Mouse (Mus musculus) activated CD4-positive, CD25-positive, alpha-beta regulatory T cell, adult 4 months (primary cell): ENCODE data around the gene Btbd3. TPM values are rescaled to one million over a fixed set of nuclear protein-coding genes. Genes with fewer than 3 reads are reported as not detected.
"Not testable (repeated sequence)": the region's sequence is repeated elsewhere in the genome, so short reads cannot be mapped to it uniquely, and the experiment has no call there.

Source experiments
- ATAC-seq: one replicate; pipeline ENCODE4 v1.8.0; 2017
- polyA plus RNA-seq, 2 experiments: library from polyadenylated mRNA; unstranded; fragments of 100-300 nt; shearing (Covaris generic); gene quantifications; one replicate each; pipeline ENCODE4 v1.2.1; 2017

The Btbd3 gene
- polyA plus RNA-seq, 2 experiments from 2014 or later = not detected

DNA sequence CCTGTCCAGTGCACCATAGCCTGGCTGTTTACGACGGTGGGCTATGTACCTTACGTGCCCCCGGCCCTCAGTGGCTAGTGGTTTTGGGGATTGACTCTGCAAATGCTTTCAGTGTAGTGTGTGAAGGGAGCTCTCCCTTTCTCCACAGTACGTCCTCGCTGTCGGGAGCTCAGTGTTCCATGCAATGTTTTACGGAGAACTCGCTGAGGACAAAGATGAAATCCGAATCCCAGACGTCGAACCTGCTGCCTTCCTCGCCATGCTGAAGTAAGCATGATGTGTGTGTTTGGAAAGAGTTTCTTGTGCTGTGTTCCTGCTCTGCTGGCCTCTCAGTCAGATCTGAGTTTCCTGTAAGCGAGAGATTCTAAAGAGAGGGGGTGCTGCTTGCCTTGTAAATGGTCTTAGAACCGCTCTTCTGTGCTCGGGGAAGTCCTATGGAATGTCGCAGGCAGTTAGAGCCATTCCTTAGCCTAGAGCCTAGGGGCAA lies 23.9 kb downstream of the Btbd3 start:
- no peak for ATAC-seq

DNA sequence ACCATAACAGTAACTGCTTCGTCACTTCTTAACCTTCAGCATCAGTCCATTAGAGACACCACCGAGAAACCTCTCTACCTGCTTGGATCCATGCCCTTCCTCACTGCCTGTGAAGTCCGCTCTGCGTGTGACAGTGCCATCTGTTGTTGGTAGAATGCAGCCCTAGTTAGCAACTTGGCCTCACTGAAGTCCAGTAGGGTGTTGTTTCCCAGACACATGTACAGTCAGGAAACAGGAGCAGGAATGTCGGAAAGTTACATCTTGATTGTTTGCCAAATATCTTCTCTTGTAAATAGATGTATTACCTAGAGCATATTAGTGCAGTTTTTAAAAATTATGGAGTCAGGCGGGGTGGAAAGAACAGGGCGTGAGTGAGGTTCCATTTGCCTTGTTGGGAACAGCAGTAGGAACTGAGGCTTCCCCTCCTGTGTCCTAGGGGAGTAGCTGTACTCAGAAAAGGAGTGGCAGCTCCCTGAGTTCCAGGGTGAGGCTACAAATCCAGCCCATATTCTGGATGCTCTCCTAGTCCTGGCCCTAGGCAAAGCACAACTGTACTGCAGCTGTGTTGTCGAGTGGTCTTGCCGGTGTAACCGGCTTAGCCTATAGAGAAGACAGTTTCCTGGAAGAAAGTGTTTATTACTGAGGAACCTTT lies 25.3 kb downstream of the Btbd3 start:
- ATAC-seq = no peak

DNA sequence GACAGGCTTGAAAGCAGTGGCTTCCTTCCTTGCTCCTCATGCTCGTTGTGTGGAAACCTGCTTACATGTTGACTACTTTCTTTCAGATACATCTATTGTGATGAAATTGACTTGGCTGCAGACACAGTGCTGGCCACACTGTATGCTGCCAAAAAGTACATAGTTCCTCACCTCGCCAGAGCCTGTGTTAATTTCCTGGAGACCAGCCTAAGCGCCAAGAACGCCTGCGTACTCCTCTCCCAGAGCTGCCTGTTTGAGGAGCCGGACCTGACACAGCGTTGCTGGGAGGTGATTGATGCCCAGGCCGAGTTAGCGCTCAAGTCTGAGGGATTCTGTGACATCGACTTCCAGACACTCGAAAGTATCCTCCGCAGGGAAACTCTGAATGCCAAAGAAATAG lies 27.0 kb downstream of the Btbd3 start:
- no peak for ATAC-seq

DNA sequence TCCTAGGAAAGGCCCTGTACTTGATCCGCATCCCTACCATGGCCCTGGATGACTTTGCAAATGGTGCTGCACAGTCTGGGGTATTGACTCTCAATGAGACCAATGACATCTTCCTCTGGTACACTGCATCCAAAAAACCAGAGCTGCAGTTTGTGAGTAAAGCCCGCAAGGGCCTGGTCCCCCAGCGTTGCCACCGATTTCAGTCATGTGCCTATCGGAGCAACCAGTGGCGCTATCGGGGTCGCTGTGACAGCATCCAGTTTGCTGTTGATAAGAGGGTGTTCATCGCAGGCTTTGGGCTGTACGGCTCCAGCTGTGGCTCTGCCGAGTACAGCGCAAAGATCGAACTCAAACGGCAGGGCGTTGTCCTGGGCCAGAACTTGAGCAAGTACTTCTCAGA lies 27.5 kb downstream of the Btbd3 start:
- ATAC-seq = no peak

DNA sequence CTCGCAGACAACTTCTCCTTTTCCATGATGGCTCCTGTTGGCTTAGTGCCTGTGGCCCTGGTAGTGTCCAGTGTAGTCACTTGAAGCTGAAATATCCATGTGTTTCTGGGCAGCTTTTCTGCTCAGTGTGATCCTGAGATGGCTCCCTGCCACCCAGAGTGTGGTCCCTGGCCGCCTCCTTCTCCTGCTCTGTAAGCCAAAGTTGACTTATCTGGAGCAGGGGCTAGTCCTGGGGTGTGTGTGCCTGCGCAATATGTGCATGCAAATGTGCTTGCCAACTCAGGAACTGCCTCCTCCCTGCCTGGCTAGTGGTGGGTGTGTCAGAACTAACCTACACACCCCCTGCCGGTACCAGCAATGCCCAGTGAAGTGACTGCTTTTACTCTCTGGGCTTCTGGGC lies 29.4 kb downstream of the Btbd3 start:
- ATAC-seq = no peak

DNA sequence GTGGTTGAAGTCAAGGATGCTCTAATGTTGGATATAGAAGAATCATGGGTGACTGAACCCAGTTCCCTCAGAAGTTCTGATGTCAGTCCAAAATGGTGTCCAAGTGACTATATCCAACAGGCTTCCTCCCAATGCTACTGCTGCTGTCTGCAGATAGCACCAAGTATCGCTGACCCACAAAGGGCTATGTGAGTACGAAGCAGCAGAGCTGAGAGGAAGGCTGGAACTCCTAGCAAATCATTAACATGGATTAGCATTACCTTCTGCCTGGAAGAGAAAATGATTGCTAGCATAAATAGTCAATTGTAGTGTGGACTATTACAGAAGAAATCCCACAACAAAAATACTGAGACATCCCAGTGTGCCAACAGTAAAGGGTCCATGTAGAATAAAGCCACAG lies 33.8 kb downstream of the Btbd3 start:
- ATAC-seq = no peak

DNA sequence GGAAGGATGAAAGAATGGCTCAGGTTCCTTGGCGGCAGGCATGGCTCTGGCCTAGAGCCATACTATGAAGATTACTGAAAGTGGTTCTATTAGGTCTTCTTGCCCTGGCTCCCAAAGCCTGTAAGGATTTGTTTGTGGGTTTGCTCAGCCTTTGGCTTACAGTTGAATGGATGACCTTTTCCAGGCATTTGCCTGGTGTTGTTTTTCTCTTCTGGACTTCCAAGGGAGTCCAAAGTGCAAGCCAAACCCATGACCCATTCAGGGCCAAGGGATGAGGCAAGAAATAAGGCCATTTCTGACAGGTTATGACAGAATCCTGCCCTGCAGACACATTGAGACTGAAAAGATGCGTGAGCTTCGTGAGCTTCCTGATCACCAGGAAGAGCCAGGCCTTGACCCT lies 37.9 kb downstream of the Btbd3 start:
- ATAC-seq = no peak

DNA sequence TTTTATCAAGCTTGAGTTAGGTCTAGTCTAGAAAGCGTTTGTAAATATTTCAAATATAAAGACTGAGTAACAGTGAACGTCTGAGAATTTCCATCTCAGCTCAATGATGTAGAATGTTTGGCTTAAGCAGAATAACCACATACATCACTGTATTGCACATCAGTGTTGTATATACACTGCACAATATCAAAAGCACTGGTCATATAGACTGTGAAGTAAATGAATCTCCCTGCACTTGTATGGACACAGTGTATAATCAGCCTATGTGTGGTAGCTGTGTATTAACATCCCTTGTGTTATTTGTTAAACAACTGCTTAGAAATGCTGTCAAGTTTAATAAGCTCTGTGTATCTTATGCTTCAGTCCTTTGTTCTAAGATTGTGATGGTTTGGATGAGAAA lies 49.9 kb downstream of the Btbd3 start:
- no peak for ATAC-seq

DNA sequence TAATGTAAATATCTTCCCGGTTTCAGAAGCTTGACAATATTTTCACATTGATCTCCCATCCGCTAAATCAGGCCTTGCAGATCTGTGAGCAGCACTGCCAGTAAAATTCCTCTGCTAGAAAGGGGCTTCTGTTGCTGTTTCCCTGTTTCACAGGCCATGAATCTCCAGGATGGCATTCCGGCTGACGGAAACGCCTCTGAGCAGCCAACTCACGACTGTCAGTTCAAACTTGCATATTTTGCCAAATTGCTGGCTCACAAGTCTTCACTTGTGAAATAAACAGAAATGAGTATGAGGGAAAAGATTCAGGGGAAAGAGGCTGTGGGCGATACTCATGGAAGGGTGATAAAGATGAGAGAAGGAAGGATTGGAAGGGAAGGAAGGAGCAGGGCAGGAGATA lies 59.3 kb downstream of the Btbd3 start:
- no peak for ATAC-seq

DNA sequence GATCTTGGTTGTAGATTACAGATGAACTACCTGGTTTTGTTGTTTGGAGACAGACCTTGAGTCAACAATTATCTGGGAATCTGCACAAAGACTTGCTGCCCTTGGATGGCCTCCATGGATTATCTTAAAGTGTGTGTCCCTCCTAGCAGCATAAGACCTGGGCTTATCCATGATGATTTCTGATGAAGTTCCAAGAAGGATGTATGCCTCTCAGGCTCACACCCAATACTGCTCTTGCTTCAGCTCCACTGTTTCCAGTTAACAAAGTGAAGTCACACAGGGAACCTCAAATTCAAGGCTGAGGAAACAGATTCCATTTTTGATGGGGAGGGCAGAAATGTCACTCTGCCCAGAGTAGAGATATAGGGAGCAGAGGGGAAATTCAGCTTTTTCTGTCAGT lies 64.0 kb downstream of the Btbd3 start:
- no peak for ATAC-seq

DNA sequence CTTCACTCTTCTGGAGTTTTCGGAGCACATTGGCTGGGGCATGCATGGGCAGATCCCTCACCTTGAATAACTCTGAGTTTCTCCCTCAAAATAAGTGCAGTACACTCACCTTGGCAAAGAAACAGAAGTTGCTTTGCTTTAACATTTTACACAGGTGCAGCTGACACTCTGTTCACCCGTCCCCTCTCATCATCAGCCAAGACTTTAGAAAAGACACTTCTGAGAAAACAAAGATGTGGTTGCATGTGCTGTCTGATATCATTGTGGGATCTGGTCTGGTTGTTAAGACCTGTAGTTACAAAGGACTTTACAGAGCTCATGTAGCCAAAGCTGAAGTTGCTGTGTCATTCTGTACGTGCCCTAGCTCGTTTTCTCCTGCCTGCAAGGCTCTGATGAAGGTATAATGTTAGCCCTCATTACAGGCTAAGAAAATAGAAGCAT lies 64.7 kb downstream of the Btbd3 start:
- ATAC-seq = no peak

DNA sequence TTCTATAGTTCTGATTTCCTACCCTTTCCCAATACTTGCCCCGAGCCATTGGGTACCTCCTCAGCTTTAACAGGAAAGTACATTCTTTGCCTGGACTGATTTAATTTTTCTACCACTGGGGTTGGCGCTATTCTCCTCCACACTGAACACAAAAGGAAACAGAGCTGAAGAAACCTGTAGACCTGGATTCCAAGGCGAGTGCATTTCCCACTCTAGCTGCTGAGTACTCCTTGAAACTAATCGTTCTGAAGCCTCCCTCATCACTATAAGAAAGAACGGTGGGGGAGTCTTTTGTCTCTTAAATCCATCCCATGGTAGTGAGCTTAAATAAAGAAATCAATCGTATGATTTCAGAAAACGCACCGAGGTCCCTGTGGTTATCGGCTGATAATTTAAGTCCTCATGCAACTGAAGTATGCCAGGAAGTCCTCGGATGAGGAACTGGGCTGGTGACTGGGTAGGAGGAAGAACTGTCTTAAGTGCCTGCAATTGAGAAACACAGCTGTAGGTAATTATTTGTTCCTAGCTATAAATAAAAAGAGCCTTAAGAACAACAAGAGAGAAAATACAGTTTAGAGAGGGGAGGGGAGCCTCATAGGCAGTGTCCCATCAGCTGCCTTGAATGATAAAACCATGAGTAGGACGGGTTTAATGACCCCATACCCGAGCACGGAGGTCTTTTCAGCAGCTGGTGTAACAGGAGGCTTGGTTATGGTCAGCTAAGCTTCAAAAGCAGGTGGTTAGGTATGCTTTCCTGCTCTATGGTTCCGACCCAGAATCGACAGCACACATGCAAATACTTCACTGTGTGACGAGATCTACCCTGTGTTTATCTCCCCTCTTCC lies 66.1 kb downstream of the Btbd3 start:
- ATAC-seq = no peak

DNA sequence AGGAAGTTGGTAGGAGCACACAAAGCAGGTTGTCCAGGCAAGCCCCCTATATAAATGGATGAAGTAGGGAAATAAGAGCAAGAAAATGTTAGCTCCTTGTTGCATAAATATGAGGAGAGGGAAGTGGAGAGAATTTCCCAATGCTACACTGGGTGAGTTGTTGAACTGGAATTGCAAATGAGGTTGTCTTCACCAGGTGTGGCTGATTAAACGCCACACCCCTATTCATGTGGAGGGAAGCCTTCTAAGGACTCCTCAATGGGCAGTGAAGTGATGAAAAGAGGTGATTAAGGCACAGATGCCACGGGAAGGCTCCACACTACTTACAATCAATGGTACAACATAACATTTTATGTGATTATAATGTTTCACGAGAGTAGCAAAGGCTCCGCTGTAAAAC lies 70.0 kb downstream of the Btbd3 start:
- ATAC-seq = no peak

DNA sequence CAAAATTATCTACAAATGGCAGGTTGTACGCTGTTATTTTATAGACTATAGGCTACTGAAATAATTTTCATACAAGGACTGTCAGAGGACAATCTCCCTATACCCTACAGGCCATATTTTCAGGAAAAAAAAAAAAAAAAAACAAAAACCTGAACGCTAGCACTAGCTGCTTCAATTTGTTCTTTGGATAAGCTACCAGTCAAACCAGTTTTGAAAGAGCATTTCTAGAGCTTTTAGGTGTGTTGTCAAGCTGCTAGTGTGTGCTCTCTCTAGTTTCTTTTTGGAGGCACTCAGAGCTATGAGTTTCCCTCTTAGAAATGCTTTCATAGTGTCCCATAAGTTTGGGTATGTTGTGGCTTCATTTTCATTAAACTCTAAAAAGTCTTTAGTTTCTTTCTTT lies 77.8 kb downstream of the Btbd3 start:
- not testable (repeated sequence) for ATAC-seq

DNA sequence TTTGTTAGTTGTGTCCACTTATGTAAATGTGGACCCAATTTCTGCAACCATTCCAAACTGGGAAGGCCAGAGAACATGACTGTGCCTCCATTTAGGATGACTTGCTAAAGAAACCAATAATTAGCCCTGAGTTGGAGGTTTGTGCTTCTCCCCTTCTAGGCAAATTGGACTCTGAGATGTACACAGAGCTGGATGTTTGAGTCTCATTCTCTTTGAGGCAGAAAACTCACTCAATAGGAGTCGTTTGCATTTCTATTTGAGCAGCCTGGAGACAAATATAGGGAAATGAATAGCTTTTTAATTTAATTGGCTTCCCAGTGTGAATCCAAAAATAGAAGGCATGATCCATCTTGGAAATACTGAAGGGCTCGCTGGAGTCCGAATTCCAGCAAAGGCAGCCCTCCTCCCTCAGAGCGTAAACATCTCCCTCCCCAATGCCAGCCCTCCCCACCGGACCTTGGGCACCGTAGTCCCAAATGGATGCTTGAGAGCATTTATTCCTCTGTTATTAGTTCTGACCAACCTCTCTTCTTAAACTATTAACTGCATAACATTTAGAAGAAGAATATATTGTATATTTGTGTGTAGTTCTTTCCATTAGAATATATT lies 81.6 kb downstream of the Btbd3 start:
- ATAC-seq = no peak

DNA sequence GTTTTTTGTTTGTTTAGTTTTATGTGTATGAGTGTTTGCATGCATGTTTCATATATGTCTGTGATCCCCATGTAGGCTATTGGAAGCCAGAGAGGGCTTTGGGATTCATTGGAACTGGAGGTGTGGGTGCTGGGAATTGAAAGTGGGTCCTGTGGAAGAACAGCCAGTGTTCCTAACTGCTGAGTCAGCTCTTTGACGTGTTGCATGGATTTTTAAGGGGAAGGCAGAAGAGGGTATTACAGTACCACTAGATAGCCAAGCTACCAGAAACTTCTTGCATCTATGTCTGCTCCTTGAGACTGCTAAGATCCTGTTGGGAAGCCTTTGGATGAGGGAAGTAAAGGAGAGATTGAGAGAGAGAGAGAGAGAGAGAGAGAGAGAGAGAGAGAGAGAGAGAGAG lies 82.2 kb downstream of the Btbd3 start:
- no peak for ATAC-seq

DNA sequence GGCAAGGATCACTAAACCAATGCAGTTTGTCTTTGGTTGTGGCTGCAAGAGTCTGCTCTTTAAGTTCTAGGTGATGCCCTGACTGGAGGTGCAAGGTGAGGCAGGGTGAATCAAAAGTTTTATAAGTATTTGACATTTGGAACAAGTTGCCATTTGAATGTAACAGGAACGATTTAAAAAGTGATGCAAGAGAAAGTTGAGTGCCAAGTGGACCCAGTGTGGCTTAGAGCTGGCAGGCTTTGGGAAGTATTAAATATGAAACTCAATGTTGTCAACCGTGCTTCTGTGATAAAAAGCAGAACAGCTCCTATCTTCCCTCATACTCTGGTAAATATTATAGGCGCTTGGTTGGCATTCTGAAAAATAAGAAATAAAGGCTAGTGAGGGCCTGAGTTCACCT lies 99.0 kb downstream of the Btbd3 start:
- no peak for ATAC-seq

DNA sequence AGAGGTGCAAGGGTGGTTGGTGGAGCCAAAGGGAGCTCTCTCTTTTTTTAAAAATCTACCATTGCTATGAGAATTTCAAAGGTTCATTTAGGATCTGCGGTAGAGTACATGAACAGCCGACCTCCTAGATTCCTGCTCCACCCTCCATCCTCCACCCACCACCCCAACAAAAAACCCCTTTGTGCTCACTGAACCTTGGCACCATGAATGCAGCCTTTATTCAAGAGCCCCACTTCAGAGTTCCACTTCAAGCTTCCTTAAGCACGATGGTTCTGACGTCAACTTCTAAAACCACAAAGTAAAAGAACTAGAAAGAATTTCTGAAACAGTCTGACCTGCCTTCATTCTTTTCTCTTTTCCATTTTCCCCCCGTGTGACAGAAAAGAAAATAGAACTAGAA lies 106.1 kb downstream of the Btbd3 start:
- ATAC-seq = no peak

DNA sequence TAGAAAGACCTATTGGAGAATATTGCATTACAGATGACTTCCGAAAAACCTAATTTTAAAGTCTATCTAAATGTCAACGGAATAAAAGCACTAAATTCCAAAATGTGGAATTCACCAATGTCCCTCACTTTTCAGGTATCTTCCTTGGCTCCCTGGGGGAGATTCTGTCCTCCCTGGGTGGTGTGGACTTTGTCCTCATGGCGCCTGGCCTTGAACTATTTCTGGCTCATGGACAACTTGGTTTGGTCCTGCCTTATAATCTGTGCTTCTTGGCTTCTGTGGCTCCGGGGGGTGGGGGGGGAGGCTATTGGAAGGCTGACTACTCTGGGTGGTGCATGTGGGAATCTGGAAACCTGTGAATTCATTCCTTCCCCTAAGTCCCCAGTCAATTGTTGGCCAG lies 109.0 kb downstream of the Btbd3 start:
- ATAC-seq = no peak

DNA sequence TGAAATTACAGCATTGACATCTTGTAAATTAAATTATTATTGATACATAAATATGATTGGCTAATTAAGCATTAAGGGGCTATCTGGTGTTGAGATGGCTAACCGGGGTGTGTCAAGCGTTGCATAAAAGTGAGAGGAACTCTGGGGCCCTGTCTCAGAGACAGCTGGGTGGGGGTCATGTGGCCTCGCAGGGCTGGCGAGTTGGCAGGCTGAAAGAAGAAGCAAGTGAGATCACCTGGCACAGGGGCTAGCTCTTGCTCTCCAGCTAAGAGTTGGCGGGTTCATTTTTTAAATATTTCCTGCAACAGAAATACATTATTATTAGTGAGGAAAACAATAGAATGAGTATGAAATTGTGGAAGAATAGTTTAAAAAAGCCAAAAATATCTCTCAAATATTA lies 118.2 kb downstream of the Btbd3 start:
- ATAC-seq = no peak

DNA sequence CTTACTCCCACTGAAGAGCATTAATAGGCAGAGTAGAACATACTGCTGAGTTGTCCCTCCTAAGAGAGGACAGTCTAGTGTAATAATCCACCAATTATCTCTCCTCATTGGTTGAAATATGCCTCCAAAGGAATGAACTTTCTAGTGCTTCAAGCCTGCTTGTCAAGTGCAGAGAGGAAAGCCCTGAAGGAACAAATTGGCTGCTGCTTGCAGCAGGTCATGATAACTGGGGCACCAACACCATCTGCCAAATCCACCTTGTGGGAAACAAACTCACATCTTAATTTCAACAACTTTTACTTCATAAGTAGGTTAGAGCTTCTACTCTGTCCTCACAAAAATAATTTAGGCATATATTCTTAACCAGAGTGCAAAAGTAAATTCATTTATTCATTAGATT lies 122.5 kb downstream of the Btbd3 start:
- no peak for ATAC-seq

DNA sequence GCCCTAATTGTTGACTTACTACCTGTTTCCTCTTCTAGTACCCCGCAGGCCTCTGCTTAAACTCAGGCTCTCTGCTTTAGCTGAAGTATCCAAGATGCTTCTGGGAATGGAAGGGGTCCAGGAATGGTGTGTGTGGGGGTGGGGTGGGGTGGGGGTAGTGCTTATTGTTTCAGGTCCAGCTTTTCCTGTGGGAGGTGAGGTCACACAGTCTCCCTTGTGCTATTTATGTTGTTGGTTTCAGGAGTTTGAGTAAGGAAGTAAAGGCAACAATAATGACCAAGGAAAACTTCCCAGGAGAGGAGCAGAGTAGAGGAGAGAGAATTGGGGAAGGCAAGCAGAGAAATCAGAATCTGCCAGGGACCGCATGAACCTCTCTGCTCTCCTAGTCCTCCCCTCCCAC lies 128.4 kb downstream of the Btbd3 start:
- ATAC-seq = no peak

DNA sequence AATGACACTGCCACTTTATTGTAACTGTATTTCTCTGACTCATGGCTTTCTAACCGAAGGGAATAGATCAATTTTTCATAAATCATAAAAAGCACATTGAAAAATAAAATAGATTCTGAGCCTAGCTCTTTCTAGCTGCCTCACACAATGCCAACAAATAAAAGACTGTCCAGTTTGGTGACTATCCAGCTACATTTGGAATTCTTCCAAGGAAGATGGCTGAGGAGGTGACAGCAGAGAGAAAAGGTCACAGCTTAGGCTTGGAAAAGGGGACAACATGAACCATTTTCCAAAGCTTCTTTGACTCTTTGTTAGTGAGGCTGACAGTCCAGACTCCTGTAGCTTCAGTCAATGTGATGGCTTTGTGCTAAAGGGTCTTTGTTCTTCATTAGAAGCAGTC lies 132.2 kb downstream of the Btbd3 start:
- no peak for ATAC-seq

DNA sequence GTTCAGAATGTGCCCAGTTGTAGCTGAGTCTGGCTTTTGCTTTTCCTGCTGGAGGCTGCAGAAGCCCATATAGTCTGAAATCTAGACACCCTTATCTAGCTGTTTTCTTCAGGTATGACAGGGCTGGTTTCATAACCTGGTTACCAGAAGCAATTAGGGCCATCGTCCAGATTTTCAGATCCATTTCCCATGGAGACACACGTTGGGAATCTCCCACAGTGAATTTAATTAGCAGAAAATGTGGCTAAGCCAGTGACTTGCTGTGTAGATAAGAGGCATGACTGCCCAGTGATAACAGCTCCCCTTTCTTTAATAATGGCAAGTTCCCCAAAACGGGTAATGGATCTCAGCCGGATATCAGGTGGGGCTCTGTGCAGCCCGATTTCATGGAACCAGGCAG lies 146.7 kb downstream of the Btbd3 start:
- ATAC-seq = no peak
